Mouse (Mus musculus): ENCODE measurements around the gene Cfdp1. TPM values are rescaled to one million over a fixed set of nuclear protein-coding genes. Genes with fewer than 3 reads are reported as not detected.
A peak's percentile ranks its signal among the peaks of the same experiment; 100 is the strongest.

Cfdp1 gene
- polyA plus RNA-seq, 1 experiment from 2014 or later, result 201 TPM

DNA sequence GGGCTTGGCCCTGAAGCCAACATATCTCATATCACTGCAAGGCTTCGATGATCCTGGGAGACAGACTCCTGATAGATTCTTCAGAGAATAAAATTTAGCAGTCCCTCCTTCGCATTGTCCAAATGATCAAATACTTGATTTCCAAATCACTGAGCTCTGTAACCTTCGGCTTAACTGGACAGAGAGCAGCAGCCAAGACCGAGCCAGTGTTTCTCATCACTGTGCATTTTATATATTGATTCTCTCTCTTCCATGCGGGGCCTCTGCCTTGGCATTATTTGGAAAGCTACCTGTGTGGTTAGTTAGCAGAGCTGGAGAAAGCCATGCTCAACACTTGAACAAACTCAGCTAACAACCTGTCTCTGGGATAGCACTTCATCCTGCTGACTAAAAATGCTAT lies 80.6 kb downstream of the Cfdp1 start:
- Histone ChIP-seq H3K27ac (replicated peaks) (no peak overlapping the region), H3K4me2 (no peak overlapping the region), H3K27me3 (no peaks in the 10 kb centered on the region), H3K9me3 (no peaks in the 10 kb centered on the region), H3K36me3 (peaks cover 6% of the 10 kb centered on the region; the same call in 1 of the 2 replicates), H3K4me1 (replicated peaks) (peaks cover 25% of the 10 kb centered on the region), H3K4me3 (no peak overlapping the region), H3K9ac (no peak overlapping the region)
- 92% methylated on average over 5 of the region's 5 CpGs for WGBS
- ATAC-seq (ENCODE audit: low FRiP score, low read depth), result no peak

DNA sequence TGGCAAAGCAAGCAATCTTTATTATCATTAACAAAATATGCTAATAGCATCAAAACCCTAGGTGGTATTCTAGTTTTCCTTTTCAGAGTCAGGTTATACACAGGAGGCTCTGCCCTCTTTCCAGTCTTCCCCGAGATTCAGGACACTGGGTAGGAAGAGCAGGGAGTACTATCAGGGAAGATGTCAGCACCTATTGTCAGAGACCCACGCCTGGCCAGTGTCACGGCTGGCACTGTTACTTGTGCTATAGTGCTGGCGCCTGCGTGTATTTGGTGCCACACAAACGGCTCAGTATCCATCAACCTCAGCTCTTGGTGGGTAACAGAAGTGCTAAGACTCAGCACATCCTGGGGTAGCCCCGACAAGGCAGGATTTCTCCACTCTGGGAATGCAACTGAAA lies 81.0 kb downstream of the Cfdp1 start:
- peaks cover 24% of the 10 kb centered on the region for H3K4me1 ChIP-seq (replicated peaks)
- no peaks in the 10 kb centered on the region for H3K9me3 ChIP-seq
- ATAC-seq (ENCODE audit: low FRiP score, low read depth), result no peak
- no peak overlapping the region for H3K4me3 ChIP-seq
- H3K9ac ChIP-seq, result no peak overlapping the region
- 89% methylated on average over 7 of the region's 7 CpGs for WGBS
- H3K36me3 ChIP-seq, result peaks cover 9% of the 10 kb centered on the region
- H3K4me2 ChIP-seq, result no peak overlapping the region
- no peak overlapping the region for H3K27ac ChIP-seq (replicated peaks)
- no peaks in the 10 kb centered on the region for H3K27me3 ChIP-seq

DNA sequence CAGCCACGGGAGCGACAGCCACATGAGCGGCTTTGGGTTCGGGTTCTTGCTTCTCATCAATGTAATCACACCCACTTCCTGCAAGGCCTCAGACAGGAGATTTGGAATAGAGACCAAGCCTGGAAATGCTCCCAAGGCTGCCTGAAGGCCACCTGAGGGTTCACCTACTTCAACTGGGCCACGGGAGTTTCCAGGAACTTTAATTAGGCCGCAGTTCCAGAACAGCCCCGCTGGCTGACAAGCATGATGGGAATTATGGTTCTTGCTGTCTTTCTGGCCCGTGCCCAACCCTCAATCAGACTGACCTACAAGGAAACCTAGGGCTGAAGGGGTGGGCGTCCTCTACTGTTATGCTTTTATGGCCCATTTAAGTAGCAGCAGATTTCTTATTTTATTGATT lies 82.0 kb downstream of the Cfdp1 start:
- H3K9ac ChIP-seq, result no peak overlapping the region
- H3K4me1 ChIP-seq (replicated peaks), result peaks cover 24% of the 10 kb centered on the region
- no peak overlapping the region for H3K27ac ChIP-seq (replicated peaks)
- H3K36me3 ChIP-seq, result peaks cover 9% of the 10 kb centered on the region
- no peak overlapping the region for H3K4me2 ChIP-seq
- no peaks in the 10 kb centered on the region for H3K27me3 ChIP-seq
- no peaks in the 10 kb centered on the region for H3K9me3 ChIP-seq
- no peak overlapping the region for H3K4me3 ChIP-seq
- ATAC-seq (ENCODE audit: low FRiP score, low read depth), result no peak
- WGBS, result 88% methylated on average over 9 of the region's 9 CpGs

DNA sequence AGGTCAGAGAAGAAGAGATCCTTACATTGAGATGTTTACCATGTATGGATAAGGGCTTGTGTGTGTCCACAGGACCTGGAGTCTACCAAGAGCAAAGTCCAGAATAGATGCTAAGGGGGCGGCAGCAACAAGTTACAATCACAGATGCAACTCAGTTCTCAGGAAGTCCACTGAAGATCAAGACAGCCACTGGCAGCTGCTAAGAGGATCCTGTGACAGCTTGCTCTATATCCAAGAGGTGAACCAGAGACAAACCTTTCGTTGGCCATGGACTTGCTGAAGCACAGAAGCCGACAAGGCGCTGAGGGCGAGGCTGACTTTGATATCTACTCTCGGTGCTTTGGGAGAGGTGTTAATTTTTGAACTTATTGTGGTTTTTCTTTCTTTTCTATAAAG lies 82.5 kb downstream of the Cfdp1 start:
- H3K27me3 ChIP-seq, result no peaks in the 10 kb centered on the region
- no peak overlapping the region for H3K27ac ChIP-seq (replicated peaks)
- H3K36me3 ChIP-seq, result peaks cover 9% of the 10 kb centered on the region
- H3K9me3 ChIP-seq, result no peaks in the 10 kb centered on the region
- WGBS, result 94% methylated on average over 6 of the region's 6 CpGs
- no peak overlapping the region for H3K9ac ChIP-seq
- H3K4me2 ChIP-seq, result no peak overlapping the region
- H3K4me3 ChIP-seq, result no peak overlapping the region
- peaks cover 24% of the 10 kb centered on the region for H3K4me1 ChIP-seq (replicated peaks)
- no peak for ATAC-seq (ENCODE audit: low FRiP score, low read depth)

DNA sequence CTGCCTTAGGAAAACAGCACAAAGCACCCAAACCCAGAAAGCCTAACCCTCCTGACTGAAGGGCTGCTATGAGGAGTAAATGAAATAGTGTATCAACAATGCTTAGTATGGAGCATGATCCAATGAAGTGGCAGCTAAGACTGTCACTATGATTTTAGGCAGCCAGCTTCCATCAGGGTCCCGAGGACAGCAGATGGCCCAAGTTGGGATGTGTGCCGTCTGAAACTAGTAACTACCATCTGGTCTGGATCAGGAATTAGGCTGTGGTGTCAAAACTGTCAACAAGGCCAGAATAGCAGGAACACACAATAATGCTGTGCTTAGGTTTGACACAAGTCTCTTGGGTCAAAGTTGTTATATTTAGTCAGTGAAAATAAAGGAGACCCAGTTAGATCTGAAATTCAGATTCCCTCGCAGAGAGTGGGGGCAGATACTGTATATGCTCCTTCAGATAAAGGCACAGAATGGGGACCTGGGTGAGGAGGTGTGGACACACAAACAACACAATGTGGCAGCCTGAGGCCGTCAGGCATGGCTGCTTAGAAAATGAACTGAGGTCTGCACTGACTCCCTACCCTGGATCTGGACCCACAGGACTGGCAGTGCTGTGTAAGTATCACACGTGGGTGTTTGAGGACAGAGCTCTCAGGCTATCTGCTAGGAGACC lies 83.0 kb downstream of the Cfdp1 start:
- H3K4me2 ChIP-seq, result no peak overlapping the region
- no peak for ATAC-seq (ENCODE audit: low FRiP score, low read depth)
- H3K4me1 ChIP-seq (replicated peaks), result peaks cover 24% of the 10 kb centered on the region
- H3K36me3 ChIP-seq, result peaks cover 9% of the 10 kb centered on the region
- H3K27me3 ChIP-seq, result no peaks in the 10 kb centered on the region
- H3K9me3 ChIP-seq, result no peaks in the 10 kb centered on the region
- no peak overlapping the region for H3K4me3 ChIP-seq
- H3K9ac ChIP-seq, result no peak overlapping the region
- 0 out of 2 replicates have a peak overlapping the region, but pooled peaks have one; percentile 74 for H3K27ac ChIP-seq (replicated peaks)
- WGBS, result 68% methylated on average over 5 of the region's 5 CpGs

DNA sequence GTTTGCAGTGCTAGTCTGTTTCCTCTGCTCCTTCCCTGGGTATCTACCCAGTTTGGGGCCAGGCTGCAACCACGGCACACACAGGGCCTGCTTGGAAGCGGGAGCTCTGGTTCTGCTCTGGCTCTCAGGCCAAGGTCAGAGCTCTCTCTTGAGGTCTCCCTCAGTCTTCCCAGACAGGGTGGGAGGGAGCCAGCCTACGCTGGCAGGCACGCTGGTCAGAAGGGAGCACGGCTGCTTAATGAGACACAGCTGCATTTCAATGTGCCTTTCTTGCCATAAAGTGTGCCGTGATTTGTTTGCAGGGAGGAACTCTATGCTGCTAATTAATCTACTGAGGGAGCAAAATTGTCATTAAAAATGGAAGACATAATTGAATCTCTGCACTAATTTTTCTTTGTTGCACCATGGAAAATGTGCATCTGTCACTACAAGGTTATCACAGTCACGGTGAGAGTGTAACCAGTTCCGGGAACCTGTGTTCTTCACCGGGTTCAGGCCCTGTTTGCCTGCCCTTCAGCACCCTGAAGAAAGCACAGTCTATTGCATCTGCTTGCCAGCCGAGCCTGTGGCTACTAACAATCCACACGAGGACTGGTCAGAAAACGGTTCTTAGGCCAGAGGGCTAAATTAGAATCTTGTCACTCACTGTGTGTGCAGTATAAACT lies 84.2 kb downstream of the Cfdp1 start:
- ATAC-seq (ENCODE audit: low FRiP score, low read depth), result peak; percentile 61; the same call in 1 of the 2 replicates
- peaks cover 24% of the 10 kb centered on the region for H3K4me1 ChIP-seq (replicated peaks)
- WGBS, result 32% methylated on average over 12 of the region's 12 CpGs

DNA sequence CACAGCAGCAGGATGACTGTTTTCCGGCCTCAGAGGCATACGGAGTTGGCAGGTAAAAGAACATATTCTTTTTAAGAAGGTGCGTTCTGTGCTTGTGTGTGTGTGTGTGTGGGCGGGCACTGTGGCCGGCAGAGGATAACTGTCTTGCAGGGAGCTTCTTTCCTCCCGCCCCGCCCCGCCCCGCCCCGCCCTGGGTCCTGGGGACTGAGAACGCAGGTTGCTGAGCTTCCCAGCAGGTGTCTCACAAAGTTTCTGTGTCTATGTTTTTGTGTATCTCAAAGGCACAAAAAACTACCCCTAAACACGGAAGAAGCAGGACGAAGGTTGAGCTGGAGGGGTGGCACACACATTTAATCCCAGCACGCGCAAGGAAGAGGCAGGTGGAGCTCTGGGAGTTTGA lies 84.8 kb downstream of the Cfdp1 start:
- H3K27ac ChIP-seq (replicated peaks), result peak overlapping the region; percentile 74
- H3K4me1 ChIP-seq (replicated peaks), result peaks cover 24% of the 10 kb centered on the region
- H3K9ac ChIP-seq, result no peak overlapping the region
- peaks cover 4% of the 10 kb centered on the region for H3K36me3 ChIP-seq
- no peak overlapping the region for H3K4me2 ChIP-seq
- H3K27me3 ChIP-seq, result no peaks in the 10 kb centered on the region
- H3K9me3 ChIP-seq, result no peaks in the 10 kb centered on the region
- 61% methylated on average over 15 of the region's 15 CpGs for WGBS
- H3K4me3 ChIP-seq, result no peak overlapping the region
- ATAC-seq (ENCODE audit: low FRiP score, low read depth), result no peak

More for the DNA sequence above, 84.2 kb downstream of the Cfdp1 start:
- H3K9me3 ChIP-seq, result no peaks in the 10 kb centered on the region
- peaks cover 9% of the 10 kb centered on the region for H3K36me3 ChIP-seq
- no peak overlapping the region for H3K4me2 ChIP-seq
- H3K27me3 ChIP-seq, result no peaks in the 10 kb centered on the region
- no peak overlapping the region for H3K9ac ChIP-seq
- H3K4me3 ChIP-seq, result no peak overlapping the region
- H3K27ac ChIP-seq (replicated peaks), result peak overlapping the region; percentile 74

DNA sequence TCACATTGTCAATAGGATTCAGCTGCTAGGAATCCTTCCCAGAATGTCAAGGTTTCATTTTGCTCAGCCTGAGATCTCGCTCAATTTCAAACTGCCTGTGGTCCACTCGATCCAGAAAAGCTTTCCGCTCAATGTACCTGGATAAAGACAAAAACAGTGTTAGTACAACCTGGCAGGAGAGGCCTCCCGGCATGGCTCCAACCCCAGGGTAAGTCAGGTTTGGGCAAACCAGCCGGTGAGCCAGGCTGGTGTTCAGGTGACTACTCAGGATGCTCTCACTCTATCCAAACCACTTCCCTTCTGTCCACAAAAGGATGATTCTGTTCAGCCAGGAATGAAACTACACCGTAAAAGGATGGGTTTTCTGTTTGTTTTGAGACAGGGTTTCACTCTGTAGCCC lies 85.4 kb downstream of the Cfdp1 start:
- Histone ChIP-seq H3K36me3 (peaks cover 3% of the 10 kb centered on the region; the same call in 1 of the 2 replicates), H3K4me1 (replicated peaks) (peaks cover 24% of the 10 kb centered on the region), H3K9ac (no peak overlapping the region), H3K27ac (replicated peaks) (no peak overlapping the region), H3K9me3 (no peaks in the 10 kb centered on the region), H3K4me3 (no peak overlapping the region), H3K27me3 (no peaks in the 10 kb centered on the region), H3K4me2 (no peak overlapping the region)
- WGBS, result 88% methylated on average over 6 of the region's 6 CpGs
- no peak for ATAC-seq (ENCODE audit: low FRiP score, low read depth)

DNA sequence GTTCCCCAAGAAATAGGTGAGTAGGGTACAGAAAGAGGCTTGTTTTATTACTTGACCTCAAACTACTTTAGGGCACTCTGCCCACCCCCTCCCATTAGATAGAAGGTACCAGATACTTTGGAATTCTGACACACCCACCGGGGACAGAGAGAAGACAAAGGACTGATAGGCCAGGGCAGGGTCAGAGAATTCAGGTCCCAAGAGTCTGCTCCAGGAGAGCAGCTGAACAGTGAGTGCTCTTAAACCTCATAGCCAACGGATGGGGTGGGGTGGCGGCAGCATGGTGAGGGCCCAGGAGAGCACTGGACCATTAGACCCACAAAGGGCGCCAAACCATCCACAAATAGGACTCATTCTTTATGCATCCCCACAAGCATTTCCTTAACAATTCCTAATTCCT lies 88.5 kb downstream of the Cfdp1 start:
- no peak for ATAC-seq (ENCODE audit: low FRiP score, low read depth)

DNA sequence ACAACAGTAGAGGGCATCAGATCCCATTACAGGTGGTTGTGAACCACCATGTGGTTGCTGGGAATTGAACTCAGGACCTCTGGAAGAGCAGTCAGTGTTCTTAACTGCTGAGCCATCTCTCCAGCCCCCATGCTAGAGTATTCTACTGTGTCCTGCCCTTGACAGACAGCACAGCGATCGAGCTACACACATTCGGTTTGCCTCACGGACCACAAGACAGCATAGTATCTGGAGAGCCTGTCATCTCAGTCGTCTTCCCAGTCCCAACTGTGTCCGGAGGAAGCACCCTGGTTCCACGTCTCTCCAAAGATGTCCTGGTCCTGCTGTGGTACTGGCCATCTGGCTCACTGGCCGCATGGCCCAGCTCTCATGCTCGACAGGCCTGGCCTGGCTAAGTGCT lies 89.0 kb downstream of the Cfdp1 start:
- WGBS, result 97% methylated on average over 9 of the region's 9 CpGs

More for the DNA sequence above, 88.5 kb downstream of the Cfdp1 start:
- Histone ChIP-seq H3K4me1 (replicated peaks) (peaks cover 19% of the 10 kb centered on the region), H3K9ac (no peak overlapping the region), H3K4me2 (no peak overlapping the region), H3K4me3 (no peak overlapping the region), H3K36me3 (peaks cover 3% of the 10 kb centered on the region; the same call in 1 of the 2 replicates), H3K9me3 (no peaks in the 10 kb centered on the region), H3K27ac (replicated peaks) (no peak overlapping the region), H3K27me3 (no peaks in the 10 kb centered on the region)
- WGBS, result 83% methylated on average over 4 of the region's 4 CpGs

DNA sequence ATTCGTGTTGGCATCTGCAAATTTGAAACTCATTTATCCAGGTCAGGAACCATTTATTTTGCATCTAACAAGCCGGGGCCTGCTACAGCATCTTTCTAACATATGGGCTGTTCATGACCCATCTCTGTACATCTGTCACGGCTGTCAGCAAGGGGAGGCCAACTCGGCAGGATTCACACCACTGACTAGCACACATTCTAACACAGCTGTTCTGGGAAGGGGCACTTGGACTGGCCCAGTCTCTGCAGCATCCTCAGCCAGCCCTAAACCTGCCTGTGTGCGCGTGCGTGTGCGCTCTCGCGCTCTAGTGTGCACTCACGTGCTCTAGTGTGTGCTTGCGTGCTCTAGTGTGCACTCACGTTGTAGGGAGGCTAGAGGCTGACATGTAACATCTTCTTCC lies 93.4 kb downstream of the Cfdp1 start:
- no peak overlapping the region for H3K4me3 ChIP-seq
- no peak overlapping the region for H3K27ac ChIP-seq (replicated peaks)
- H3K4me2 ChIP-seq, result no peak overlapping the region
- H3K9me3 ChIP-seq, result no peaks in the 10 kb centered on the region
- no peaks in the 10 kb centered on the region for H3K36me3 ChIP-seq
- H3K27me3 ChIP-seq, result no peaks in the 10 kb centered on the region
- no peaks in the 10 kb centered on the region for H3K4me1 ChIP-seq (replicated peaks)
- WGBS, result 67% methylated on average over 13 of the region's 13 CpGs
- ATAC-seq (ENCODE audit: low FRiP score, low read depth), result 0 out of 2 replicates have a peak, but pooled peaks have one; percentile 34
- no peak overlapping the region for H3K9ac ChIP-seq

More for the DNA sequence above, 89.0 kb downstream of the Cfdp1 start:
- Histone ChIP-seq H3K9ac (no peak overlapping the region), H3K27me3 (no peaks in the 10 kb centered on the region), H3K27ac (replicated peaks) (no peak overlapping the region), H3K36me3 (peaks cover 3% of the 10 kb centered on the region; the same call in 1 of the 2 replicates), H3K9me3 (no peaks in the 10 kb centered on the region), H3K4me2 (no peak overlapping the region), H3K4me3 (no peak overlapping the region), H3K4me1 (replicated peaks) (peaks cover 15% of the 10 kb centered on the region)
- ATAC-seq (ENCODE audit: low FRiP score, low read depth), result no peak

DNA sequence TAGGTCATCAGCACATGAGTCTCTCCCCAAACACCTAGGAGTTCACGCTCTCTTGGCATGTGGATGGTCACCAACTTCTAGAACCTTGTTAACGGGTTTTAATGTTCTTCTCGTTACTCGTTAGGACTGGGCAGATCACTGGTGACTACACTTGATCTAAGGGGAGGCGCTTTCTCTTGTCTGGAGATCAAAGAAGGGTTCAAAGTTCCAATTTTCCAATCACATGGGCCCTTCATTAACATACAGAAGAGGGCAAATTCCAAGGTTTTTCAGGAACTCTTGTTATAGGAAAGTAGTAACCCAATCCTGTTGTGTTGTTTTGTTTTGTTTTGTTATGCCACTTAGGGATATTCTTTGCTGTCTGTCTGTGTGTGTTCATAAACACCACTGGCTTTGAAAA lies 95.3 kb downstream of the Cfdp1 start:
- H3K4me2 ChIP-seq, result no peak overlapping the region
- no peaks in the 10 kb centered on the region for H3K9me3 ChIP-seq
- ATAC-seq (ENCODE audit: low FRiP score, low read depth), result no peak
- no peaks in the 10 kb centered on the region for H3K36me3 ChIP-seq
- H3K4me3 ChIP-seq, result no peak overlapping the region
- no peak overlapping the region for H3K9ac ChIP-seq
- H3K27ac ChIP-seq (replicated peaks), result no peak overlapping the region
- H3K27me3 ChIP-seq, result no peaks in the 10 kb centered on the region
- WGBS, result 93% methylated on average over 5 of the region's 5 CpGs
- H3K4me1 ChIP-seq (replicated peaks), result no peaks in the 10 kb centered on the region
